Mouse (Mus musculus): ENCODE results near the gene Eps8. TPM values are rescaled to one million over a fixed set of nuclear protein-coding genes. Genes with fewer than 3 reads are reported as not detected.
"Not testable (repeated sequence)": the region's sequence is repeated elsewhere in the genome, so short reads cannot be mapped to it uniquely, and the experiment has no call there.

Gene Eps8
- total RNA-seq, 2 experiments from 2014 or later, result 10.6 to 11.3 TPM

DNA sequence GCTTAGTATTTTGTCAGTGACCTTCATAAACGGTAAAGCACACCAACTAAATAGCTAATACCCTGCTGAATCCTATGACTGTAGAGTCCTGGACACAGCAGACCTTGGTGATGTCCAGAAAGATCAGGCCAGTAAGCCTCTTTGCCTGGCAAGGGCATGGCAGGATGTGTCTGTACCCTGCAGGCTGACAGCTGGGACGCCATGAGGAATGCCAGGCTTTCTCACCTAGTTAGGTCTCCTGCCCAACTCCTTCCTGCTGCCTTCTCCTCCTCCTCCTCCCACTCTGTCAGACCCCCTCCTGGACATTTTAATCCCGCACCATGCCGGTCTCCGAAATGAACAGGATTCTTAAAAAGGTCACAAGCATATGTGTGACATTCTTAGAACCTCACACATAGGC lies 190.9 kb downstream of the Eps8 start:
- DNase-seq, result no peak
- intact Hi-C loops (cut with DNase I; ENCODE audit: low total_unique reads), result no loop called here

GRCm38 (mm10) chr6:137458136-137458535 lies 196.5 kb downstream of the Eps8 start:
- intact Hi-C loops (cut with DNase I; ENCODE audit: low total_unique reads), result no loop called here
- DNase-seq, result no peak

GRCm38 (mm10) chr6:137457210-137457609 lies 197.5 kb downstream of the Eps8 start:
- intact Hi-C loops (cut with DNase I; ENCODE audit: low total_unique reads), result no loop called here
- DNase-seq, result no peak

- intact Hi-C loops (cut with DNase I; ENCODE audit: low total_unique reads), result no loop called here
- no peak for DNase-seq
Observed at GRCm38 (mm10) chr6:137456064-137456463, 198.6 kb downstream of the Eps8 start.

DNA sequence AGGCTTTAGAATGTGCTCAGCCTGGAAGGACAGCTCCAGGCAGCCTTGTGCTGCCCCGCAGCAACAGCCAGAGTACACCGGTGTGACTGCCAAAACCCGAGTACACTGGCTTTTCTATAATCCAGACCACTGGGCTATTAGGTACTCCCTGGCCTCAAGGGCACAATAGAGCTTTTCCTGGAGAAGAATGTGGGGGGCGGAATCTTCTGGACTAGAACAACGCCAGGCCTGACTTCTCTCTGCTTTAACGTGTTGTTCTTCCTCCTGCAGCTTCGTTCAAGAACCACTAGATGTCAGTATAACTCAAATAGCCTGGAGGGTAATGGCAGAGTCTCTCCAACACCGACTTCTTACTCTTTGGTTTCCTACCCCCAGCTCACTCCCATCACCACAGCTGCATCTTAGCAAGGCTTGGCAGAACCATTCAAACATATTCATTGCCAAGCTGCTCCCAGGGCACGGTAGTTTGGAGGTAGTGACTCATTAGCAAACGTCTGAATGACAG lies 199.1 kb downstream of the Eps8 start:
- peak; percentile 32 for DNase-seq
- intact Hi-C loops (cut with DNase I; ENCODE audit: low total_unique reads), result loop anchor here (2.0 kb wide), 1 partner anchor 269 kb away; no protein-coding TSS in a partner anchor

DNA sequence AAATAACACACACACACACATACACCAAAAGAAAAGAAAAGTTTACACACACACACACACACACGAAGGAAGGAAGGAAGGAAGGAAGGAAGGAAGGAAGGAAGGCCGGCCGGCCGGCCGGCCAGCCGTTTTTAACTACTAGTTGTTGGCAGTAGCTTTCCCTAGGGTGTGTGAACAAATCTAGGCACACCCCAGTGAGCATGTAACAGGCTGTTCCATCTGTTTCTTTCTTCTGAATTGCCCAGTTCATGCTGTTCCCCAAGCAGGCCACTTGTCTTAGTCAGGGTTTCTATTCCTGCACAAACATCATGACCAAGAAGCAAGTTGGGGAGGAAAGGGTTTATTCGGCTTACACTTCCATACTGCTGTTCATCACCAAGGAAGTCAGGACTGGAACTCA lies 208.6 kb downstream of the Eps8 start:
- intact Hi-C loops (cut with DNase I; ENCODE audit: low total_unique reads); DNase-seq: not testable (repeated sequence)

DNA sequence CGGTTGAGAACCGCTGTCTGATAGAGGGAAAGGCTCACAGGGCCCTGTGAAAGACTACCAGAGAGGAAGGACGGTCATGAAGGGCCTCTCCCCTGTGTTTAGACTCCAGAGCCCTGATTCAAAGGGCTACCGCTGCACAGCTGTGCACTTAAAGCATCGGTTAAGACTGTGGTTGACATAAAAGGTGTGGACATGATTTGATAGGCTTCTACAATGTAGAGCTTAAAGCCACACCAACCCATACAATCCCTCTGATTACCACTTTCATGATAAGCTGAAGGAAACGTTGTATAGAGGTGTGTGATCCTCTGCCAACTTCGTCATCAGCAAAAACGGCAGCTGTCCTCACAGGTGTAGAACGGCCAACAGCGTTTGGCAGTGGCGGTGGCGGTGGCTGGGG lies 211.6 kb downstream of the Eps8 start:
- intact Hi-C loops (cut with DNase I; ENCODE audit: low total_unique reads), result no loop called here
- no peak for DNase-seq

DNA sequence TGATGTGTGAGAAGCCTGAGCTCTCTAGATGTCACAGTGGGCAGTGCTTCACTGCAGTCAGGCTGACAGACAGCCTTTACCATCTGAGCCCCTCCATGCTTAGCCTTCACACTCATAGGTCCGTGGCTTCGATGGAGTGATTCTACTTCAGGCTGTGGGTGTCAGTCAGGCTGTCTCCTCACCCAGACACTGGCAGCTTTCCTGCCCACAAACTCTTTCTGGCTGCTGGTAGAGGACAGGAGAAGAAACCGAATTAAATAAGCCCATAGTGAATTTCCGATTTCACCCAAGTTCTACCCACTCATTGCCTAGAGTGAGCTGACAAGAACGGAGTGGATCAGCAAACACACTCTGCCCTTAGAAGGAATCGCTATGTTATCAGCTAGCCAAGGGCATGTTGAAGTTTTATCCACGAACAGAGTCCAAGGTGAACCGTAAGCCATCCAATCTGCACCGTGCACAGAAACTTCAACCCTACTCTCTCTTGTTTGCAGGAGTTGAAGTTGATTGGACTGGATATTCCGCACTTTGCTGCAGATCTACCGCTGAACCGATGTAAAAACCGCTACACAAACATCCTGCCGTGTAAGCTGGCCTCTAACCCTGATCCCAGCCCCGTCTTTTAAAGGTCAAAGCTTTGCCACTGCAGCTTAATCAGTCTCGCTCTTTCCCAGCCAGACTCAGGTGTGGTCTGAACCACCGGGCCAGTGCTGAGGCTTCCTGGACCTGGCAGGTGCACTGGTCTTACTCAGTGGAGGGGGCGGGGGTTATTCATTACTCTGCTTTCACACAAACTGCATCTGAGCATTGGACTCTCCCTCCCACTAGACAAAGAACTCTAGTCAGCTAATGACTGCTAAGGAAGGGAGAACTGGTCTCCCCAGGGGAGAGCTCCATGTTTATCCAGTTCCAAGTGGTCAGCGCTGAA lies 213.9 kb downstream of the Eps8 start:
- DNase-seq, result no peak
- intact Hi-C loops (cut with DNase I; ENCODE audit: low total_unique reads), result no loop called here

- intact Hi-C loops (cut with DNase I; ENCODE audit: low total_unique reads), result no loop called here
- DNase-seq, result no peak
Observed at GRCm38 (mm10) chr6:137437902-137438580, 216.6 kb downstream of the Eps8 start.

DNA sequence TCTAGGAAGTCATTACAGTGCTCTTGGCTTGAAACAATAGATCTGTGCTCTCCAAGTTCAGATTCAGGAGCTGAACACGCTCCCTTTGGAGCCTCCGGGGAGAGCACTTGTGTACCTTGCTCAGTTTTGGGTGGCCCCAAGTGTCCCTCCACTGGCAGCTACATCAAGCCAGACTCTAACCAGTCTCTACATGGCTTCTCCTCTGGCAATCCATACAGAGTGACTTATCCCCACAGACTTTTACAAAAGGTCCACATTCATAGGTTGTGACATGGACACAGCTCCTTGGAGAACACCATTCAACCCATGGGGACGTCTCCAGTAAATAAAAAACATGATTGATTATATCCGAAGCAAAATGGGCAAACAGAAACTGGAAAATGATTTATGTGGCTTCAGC lies 217.2 kb downstream of the Eps8 start:
- intact Hi-C loops (cut with DNase I; ENCODE audit: low total_unique reads), result no loop called here
- DNase-seq, result no peak

DNA sequence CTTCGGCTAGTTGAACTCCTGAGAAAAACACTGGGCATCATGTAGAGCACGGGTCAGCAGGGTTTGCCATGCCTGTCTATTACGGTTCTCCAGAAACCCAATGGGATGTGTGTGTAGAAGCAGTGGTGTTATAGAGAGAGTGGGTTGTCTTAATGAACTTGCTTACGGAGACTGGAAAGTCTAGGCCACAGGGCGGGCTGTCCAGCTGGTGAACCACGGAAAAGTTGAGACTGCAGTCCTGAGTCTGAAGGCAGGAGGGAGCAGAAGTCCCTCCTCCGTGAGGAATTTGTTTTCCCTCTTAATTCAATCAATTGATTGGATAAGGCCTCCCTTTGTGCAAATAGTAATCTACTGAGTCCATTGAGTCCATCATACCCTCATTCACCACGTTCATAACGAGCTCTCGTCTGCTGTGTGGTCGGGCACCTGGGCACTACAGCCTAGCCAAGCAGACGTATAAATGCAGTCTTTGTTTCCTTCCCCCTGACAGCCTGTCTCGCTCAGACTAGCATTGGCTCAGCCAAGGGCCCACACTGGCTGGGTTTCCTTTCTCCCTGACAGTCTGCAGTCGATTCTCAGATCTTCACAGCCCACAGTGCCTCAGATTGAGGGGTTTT lies 221.0 kb downstream of the Eps8 start:
- no peak for DNase-seq
- intact Hi-C loops (cut with DNase I; ENCODE audit: low total_unique reads), result no loop called here

Other genes with a start within 250 kb of the Eps8 start
- 10 to 100 TPM; 72.1 to 73.9 TPM for gene Strap, start 80.2 kb upstream of the Eps8 start, total RNA-seq (2021)
- 10 to 100 TPM; 10.7 to 12.3 TPM for gene Dera, start 99.7 kb upstream of the Eps8 start, total RNA-seq (2021)

Measured in gastrocnemius, postnatal 14 days (tissue).